In the genomic region with DNA sequence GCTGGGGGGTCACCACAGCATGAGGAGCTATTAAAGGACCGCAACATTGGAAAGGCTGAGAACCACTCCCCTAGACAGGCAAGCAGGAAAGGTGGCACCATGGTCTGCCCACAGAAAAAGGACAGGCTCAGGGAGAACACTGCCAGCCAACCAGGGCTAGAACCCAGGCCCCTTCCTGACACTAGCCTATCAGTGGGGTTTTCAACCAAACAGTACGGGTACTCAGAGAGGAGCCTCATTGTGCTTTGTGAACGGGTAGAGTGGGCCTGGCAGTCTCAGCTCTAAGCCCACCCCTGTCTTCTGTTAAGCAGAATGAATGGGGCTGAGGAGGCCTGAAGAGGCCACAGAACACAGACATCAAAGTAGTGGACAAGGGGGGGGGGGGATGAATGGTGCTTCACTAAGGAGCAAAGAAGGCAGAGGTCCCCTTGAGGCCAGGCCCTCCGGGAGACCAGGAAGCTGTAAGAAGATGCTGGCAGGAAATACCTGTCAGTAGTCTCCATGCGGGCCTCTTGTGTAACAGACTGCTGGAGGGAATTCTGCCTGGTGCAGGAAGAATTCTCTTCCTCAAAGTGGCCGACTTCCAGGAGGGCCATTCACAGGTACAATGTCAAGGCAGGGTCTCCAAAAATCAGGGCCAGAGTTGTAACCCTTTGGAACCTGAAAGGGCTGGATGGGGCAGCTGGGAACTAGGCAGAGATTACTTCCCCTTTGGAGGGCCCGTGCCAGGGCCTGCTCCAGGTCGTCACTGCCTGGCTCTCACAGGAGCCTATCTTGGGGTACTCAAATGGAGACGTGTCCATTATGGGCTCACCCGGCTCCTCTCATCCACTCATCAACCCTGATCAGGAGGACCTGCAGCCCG, we compare ENCODE assay signal across 8 mouse cellular contexts. TPM values are rescaled to one million over a fixed set of nuclear protein-coding genes. Genes with fewer than 3 reads are reported as not detected.
DNase-seq lines count a peak whose midpoint lies in the region; ATAC-seq and TF ChIP-seq lines count a peak whose summit lies in the region.

A gene (plus strand): TSS at position 512 of the 865 bp plus-strand sequence.

- H3ac ChIP-seq in myocyte (ENCODE audit: control insufficient read depth, insufficient read length) = peak within 1 kb of the TSS; percentile 68

- no peak for TF ChIP-seq POLR2A in myocyte (IDR thresholded peaks at IDR 0.05; ENCODE audit: insufficient read length, low read depth)

- peak within 1 kb of the TSS; percentile 76 for H3K27ac ChIP-seq in forebrain, embryonic 13.5 days

- no peaks in the 10 kb centered on the region for H3K27me3 ChIP-seq in forebrain, embryonic 13.5 days
- H3K27me3 ChIP-seq in myocyte (ENCODE audit: control insufficient read depth, insufficient read depth, insufficient read length) = peaks cover 2% of the 10 kb centered on the region

- H3K4me2 ChIP-seq in forebrain, embryonic 13.5 days = peak within 1 kb of the TSS; percentile 91
- peak within 1 kb of the TSS; percentile 98 for H3K4me2 ChIP-seq in myocyte (ENCODE audit: low read depth)

- H3K36me3 ChIP-seq in forebrain, embryonic 13.5 days (ENCODE audit: poor library complexity, severe bottlenecking) = peaks cover 3% of the 10 kb centered on the region; the same call in 1 of the 2 replicates
- no peaks in the 10 kb centered on the region for H3K36me3 ChIP-seq in myocyte (ENCODE audit: control insufficient read depth, insufficient read depth)

- no peaks in the 10 kb centered on the region for H3K9me3 ChIP-seq in forebrain, embryonic 13.5 days (replicated peaks)

- intact Hi-C loops in heart, postnatal 36 days (cut with DNase I) = loop anchor here (5.0 kb wide), 1 partner anchor 53 kb away; no protein-coding TSS in a partner anchor
- intact Hi-C loops in left cerebral cortex, postnatal 36 days (cut with DNase I) = loop anchor here (2.0 kb wide), 1 partner anchor 14 kb away; no protein-coding TSS in a partner anchor

- H3K4me1 ChIP-seq in forebrain, embryonic 13.5 days = peaks cover 34% of the 10 kb centered on the region

- no peak for DNase-seq in frontal cortex, adult 2 months (ENCODE audit: extremely low spot score in 1 of 2, low spot score in 1 of 2)
- no peak for DNase-seq in frontal cortex, postnatal 10 days (ENCODE audit: low spot score in 2 of 2)
- peak; percentile 64 for DNase-seq in NIH3T3 (ENCODE audit: low read depth)
- no peak for DNase-seq in heart, postnatal 36 days
- no peak for DNase-seq in left cerebral cortex, postnatal 36 days (ENCODE audit: low spot score in 2 of 2)
- DNase-seq in cerebellum, adult 11 months = no peak

- H3K4me3 ChIP-seq in forebrain, embryonic 13.5 days = peak within 1 kb of the TSS; percentile 74
- peak within 1 kb of the TSS; percentile 87 for H3K4me3 ChIP-seq in myocyte

- peaks cover 38% of the 10 kb centered on the region for H3K79me2 ChIP-seq in myocyte (ENCODE audit: control insufficient read depth, insufficient read depth)

- peak within 1 kb of the TSS; percentile 90 for H3K9ac ChIP-seq in forebrain, embryonic 13.5 days

- no peak for ATAC-seq in forebrain, embryonic 13.5 days

- WGBS in forebrain, embryonic 13.5 days = 20% methylated on average over 11 of the region's 11 CpGs

TF ChIP-seq in myocyte, 11 proteins besides CTCF, POLR2A, EP300 and RAD21:
- TF ChIP-seq POLR2AphosphoS2 (IDR thresholded peaks at IDR 0.05; ENCODE audit: insufficient read length, low read depth) (no peak), MYOG (IDR thresholded peaks at IDR 0.05; ENCODE audit: control insufficient read depth in 1 of 3, insufficient read depth in 1 of 3, insufficient read length in 2 of 3, low read depth in 2 of 3) (no peak), REST (IDR thresholded peaks at IDR 0.05; ENCODE audit: insufficient read depth, insufficient read length) (no peak), TCF3 (IDR thresholded peaks at IDR 0.05; ENCODE audit: insufficient read length, low read depth) (no peak), MYOD1 (IDR thresholded peaks at IDR 0.05; ENCODE audit: control insufficient read depth in 1 of 3, insufficient read length in 2 of 3, low read depth in 2 of 3) (no peak), TCF12 (IDR thresholded peaks at IDR 0.05; ENCODE audit: insufficient read depth, poor library complexity, severe bottlenecking) (no peak), CEBPB (IDR thresholded peaks at IDR 0.05; ENCODE audit: insufficient read depth, poor library complexity, severe bottlenecking) (no peak), SRF (IDR thresholded peaks at IDR 0.05; ENCODE audit: control insufficient read depth, insufficient read length, low read depth) (no peak), USF1 (IDR thresholded peaks at IDR 0.05; ENCODE audit: low read depth) (no peak), E2F4 (IDR thresholded peaks at IDR 0.05; ENCODE audit: insufficient read depth) (no peak), MAX (IDR thresholded peaks at IDR 0.05; ENCODE audit: low read depth) (no peak)

RNA-seq across cellular contexts. Expression of the gene that starts here (rescaled TPM):
- polyA plus RNA-seq in frontal cortex, adult 2 months (2012; rRNA removed) = 24.3 and 25.8 TPM in 2 replicates
- polyA plus RNA-seq in forebrain, embryonic 13.5 days (2015; fragmentation: Nextera tagmentation; extraction: Ambion mirVana) = 40.4 and 45.1 TPM in 2 replicates
- 10 to 100 TPM; 45.6 to 50.5 TPM for total RNA-seq in heart, postnatal 36 days (2021)
- total RNA-seq in left cerebral cortex, postnatal 36 days (2021) = 10 to 100 TPM; 16.8 to 19.5 TPM
- polyA plus RNA-seq in myocyte (2012; fragmentation: generic; extraction: Trizol) = 68.2 TPM
